Mouse (Mus musculus) megakaryocyte-erythroid progenitor cell, adult 5-6 weeks (primary cell): Measurements from ENCODE around the gene Tmem87b. TPM values are rescaled to one million over a fixed set of nuclear protein-coding genes. Genes with fewer than 3 reads are reported as not detected.

Experiments
- ATAC-seq: replicated peaks from 2 replicates; pipeline ENCODE4 v1.8.0; 2016; ENCODE audit warnings: mild to moderate bottlenecking, inconsistent platforms; ENCODE audit not compliant: severe bottlenecking, poor library complexity, low FRiP score, low TSS enrichment
- total RNA-seq, 2 experiments: library from RNA; stranded (forward) in 1 of 2; stranded (reverse) in 1 of 2; fragments of 200-1000, 215-1000 nt in 1 of 2; fragments of >200 nt in 1 of 2; fragmentation: Nextera tagmentation in 1 of 2; gene quantifications; 2 replicates each; pipeline ENCODE4 v1.2.3; 2014 to 2017

The Tmem87b gene
- total RNA-seq (2014; fragmentation: Nextera tagmentation) (7.7 and 9.4 TPM in 2 replicates), total RNA-seq (2017) (14.3 and 16.2 TPM in 2 replicates)

- peak; percentile 86 for ATAC-seq
Measured at GRCm38 (mm10) chr2:128817786-128818681, at the start of gene Tmem87b. TSS of gene Tmem87b (plus strand) at chr2:128818118.

GRCm38 (mm10) chr2:128768545-128769247 lies 49.2 kb upstream of the Tmem87b start:
- no peak for ATAC-seq

GRCm38 (mm10) chr2:128770557-128770956 lies 47.4 kb upstream of the Tmem87b start:
- ATAC-seq: no peak

GRCm38 (mm10) chr2:128771048-128771447 lies 46.9 kb upstream of the Tmem87b start:
- no peak for ATAC-seq

GRCm38 (mm10) chr2:128771750-128772338 lies 46.1 kb upstream of the Tmem87b start:
- ATAC-seq: no peak

- ATAC-seq: no peak
Measured at GRCm38 (mm10) chr2:128782231-128782630, 35.7 kb upstream of the Tmem87b start.

- ATAC-seq: no peak
Measured at GRCm38 (mm10) chr2:128783660-128784345, 34.1 kb upstream of the Tmem87b start.

- ATAC-seq: no peak
Measured at GRCm38 (mm10) chr2:128784814-128785213, 33.1 kb upstream of the Tmem87b start.

GRCm38 (mm10) chr2:128786341-128786740 lies 31.6 kb upstream of the Tmem87b start:
- no peak for ATAC-seq

- ATAC-seq: no peak
Measured at GRCm38 (mm10) chr2:128786795-128787194, 31.1 kb upstream of the Tmem87b start.

GRCm38 (mm10) chr2:128787805-128788204 lies 30.1 kb upstream of the Tmem87b start:
- ATAC-seq: no peak

GRCm38 (mm10) chr2:128790875-128791614 lies 26.9 kb upstream of the Tmem87b start:
- ATAC-seq: no peak

- ATAC-seq: no peak
Measured at GRCm38 (mm10) chr2:128793958-128794357, 24.0 kb upstream of the Tmem87b start.

GRCm38 (mm10) chr2:128796463-128796862 lies 21.5 kb upstream of the Tmem87b start:
- no peak for ATAC-seq

GRCm38 (mm10) chr2:128803441-128803840 lies 14.5 kb upstream of the Tmem87b start:
- ATAC-seq: no peak

GRCm38 (mm10) chr2:128805341-128805740 lies 12.6 kb upstream of the Tmem87b start:
- no peak for ATAC-seq

GRCm38 (mm10) chr2:128806561-128806960 lies 11.4 kb upstream of the Tmem87b start:
- ATAC-seq: no peak

- no peak for ATAC-seq
Measured at GRCm38 (mm10) chr2:128812761-128813160, 5.2 kb upstream of the Tmem87b start.

GRCm38 (mm10) chr2:128816311-128816710 lies 1.6 kb upstream of the Tmem87b start:
- ATAC-seq: no peak
